Mouse (Mus musculus) embryo, embryonic 10.5 days (tissue): ENCODE data around the gene Asb5.
A peak's percentile ranks its signal among the peaks of the same experiment; 100 is the strongest.
"Not testable (repeated sequence)": the region's sequence is repeated elsewhere in the genome, so short reads cannot be mapped to it uniquely, and the experiment has no call there.

Experiments used
- DNase-seq: peaks from one replicate; pipeline ENCODE4 v3.0.0-alpha.2; 2015; ENCODE audit warnings: low spot score

The Asb5 gene

DNA sequence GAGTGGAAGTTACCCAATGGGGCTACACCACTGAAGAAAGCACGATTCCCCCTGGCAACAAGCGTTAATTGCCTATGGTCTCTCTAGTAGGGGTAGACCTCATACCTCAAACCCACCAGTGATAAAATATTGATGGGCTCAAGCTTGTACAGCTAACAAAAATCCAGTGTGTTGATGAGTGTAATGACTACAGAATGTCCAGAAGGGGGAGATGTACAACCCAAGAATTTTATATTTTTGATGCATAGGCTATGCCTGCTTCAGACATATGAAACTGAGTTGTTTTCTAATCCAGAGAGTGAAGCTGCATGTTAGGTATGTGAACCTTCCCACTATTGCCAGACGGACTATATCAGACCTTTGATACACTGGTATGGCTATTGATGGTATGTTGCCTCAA, 7.9 kb downstream of the Asb5 start:
- DNase-seq: no peak

DNA sequence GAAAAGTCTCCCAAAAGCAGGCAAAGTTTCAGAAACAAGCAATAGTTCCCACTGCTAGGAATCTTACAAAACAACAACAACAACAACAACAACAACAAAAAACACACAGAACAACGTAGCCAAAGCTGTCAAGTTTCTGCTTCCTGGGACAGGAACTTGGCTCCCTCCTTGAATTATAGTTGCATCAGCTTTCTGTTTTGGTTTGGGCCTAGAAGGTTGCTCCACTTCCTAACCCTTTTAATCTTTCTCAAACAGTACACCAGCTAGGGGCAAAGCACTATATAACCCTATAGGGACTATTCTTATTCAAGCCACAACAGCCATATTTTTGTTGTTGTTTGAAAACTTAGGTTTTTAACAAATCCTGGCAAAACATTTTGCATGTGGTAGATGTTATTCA, 12.0 kb downstream of the Asb5 start:
- no peak for DNase-seq

DNA sequence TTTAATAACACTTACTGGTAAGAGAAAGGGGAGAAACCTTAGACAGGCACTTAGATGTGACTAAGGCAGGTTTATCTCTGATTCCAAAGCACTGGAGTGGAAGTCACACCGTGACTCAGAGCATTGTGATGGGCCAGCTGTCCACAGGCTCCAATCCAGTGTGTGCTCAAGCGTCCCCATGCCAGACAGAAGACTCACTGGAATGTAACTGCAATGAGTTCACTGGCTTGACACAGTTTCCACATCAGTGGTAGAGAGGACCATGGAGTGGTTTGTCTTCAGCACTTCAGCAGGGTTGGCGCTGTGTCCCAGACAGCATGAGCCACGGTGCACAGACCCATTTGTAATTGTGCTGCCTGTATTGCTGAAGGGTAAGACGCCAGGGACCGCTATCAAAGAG, 19.0 kb downstream of the Asb5 start:
- no peak for DNase-seq

DNA sequence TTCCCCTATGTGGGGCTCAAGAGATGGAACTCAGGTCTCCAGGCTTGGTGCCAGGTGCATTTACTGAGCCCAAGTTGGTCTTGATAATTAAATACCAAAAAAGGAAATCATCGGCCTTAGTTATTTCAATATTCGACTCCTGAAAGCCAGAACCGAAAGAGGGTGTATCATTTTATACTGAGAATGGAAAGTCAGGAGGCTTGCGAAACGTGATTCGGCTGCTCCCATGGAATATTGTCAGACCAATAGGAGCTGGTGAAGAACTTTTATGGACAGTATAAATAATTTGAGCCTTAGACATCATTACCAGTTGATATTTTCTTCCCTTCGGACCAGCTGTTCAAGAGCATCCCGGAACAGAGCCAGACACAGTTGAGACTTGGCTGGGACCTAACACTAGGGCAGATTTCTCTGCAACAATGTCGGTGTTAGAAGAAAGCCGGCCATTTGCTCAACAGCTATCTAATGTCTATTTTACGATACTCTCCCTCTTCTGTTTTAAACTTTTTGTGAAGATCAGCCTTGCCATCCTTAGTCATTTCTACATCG, 20.7 kb downstream of the Asb5 start:
- DNase-seq: no peak

DNA sequence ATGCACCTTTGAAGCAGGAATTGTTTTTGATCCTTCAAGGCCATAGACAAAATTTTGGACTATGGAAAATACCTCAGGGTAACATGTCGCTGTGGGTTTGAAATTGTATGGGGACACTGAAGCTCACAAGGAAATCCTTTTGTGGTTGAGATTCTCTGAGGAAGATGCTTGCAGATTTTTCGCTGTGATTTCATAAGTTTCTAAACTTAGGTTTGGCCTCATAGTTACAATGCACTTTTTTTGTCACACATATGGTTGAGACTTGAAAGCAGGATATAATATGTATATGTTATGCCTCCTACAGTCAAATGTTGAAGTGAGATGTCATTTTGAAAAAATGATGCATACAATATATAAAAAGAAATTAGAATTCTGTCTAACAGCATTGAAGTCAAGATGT, 25.5 kb downstream of the Asb5 start:
- no peak for DNase-seq

DNA sequence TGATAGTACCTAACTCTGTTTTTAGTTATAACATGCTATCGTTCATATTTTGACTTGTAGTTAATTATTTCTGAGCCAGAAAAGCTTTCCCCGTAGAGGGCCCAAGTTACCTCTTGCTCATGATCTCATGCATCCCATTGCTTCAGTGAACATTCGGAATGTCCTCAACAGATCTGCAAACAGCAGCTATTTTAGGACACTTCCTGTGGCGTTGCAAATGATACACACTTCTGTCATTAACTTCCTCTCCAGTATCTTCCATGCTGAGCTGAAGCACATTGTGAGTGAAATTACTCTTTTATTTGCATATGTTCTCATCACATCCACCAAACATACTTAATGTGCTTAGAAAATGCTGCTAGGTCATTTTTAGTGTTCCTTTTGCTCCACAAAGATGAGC, 32.8 kb downstream of the Asb5 start:
- no peak for DNase-seq

DNA sequence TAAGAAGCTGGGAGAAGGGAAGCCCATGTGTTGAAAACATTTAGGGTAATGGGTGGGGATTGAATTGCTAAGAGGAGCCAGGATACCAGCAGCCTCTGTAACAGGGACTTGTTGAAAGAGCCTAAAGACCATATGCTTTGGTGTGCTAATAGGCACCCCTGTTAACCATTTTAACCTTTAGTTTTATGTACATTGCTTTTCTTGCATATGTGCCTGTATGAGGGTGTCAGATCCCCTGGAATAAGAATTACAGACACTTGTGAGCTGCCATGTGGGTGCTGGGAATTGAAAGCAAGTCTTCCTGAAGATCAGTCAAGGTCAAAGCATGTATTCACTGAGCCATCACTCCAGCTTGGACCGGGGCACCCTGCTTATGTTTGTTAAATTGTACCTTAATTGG, 35.8 kb downstream of the Asb5 start:
- no peak for DNase-seq

DNA sequence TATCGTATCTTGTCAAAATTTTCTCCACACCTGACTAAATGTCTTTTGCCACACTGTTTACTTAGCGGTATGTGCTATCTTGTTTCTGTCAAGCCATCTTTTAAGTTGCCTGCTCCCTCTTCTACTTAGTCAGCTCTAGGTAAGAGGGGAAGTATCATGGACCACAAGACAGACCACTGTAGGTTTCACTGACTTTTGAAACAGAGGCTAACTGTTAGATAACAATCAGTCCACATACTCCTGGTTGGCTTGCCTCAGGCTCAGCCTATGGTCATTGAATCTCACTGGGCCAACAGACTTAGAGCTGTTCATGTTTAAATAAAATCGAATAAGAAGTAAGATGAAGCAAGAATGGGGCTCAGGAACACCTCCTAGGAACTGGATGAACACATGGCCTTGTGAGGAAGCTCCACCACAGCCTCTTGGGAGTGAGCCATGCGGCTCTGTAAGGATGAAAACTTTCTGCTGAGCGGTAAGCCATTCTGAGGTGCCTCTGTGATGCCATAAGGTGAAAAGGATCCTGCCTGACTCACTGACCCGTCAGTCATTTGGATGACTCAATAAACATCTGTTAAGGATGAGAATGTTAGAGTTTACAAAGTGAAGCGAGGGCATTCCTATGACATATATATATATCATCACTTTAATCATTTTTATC, 36.4 kb downstream of the Asb5 start:
- DNase-seq: no peak

DNA sequence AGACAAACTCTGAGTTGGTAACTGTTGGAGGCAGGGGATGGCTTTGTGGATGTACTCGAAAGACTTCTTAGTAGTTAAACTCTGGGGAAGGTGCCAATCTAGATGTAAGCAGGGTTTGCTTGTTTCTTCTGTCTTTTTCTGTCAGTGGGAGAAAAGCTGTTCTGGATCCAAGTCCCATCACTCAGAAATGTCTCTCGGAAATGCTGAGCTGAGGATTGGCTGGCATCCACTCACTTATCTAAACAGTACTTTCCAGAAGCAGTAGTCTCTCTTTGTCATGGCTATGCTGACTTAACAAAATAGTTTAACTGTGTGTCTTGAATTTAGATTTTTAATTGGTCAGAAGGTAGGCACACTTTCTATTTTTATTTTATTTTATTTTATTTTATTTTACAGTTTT, 37.8 kb downstream of the Asb5 start:
- no peak for DNase-seq

DNA sequence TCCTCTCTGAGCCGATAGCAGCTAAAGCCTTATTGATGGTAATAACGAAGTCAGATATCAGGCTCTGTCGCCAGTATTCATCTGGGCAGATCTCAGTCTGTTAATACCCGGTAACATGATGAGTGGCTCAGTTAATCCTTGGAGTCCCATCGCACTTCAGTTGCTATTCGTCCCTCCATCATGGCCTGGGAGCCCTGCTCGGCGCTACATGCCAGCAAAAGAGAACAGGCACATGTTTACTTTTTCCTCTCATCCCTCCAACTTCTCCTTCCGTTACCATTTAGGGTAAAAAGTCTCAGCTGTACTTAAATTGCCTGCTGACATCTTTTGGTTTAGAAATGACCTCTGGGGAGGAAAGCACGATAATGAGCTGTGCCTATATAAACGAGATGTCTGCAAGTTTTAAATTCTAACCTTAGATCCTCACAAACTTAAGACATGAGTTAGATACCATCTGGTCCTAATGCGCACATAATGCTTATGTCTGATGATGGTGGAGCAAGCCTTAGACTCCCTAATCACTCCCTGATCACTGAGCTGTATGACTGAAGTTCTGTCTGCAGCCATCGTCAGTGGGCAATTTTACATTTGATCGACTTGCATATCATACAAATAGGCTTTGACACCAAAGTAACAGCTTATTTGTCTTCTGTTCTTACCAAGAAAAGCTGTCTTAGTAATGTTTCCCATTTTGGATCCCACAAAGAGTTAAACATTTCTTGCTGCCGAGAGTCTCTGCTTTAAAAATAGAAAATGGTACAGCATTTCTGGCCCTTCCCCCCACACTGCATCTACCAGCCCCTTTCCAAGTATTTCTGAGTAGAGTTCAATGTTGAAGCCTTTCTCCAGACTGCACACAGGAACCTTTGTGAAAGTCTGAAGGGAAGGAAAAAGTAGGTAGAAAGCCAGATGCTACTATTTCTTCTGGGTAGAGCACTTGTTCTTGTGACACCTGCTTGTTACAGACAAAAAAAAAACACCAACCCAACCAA, 41.5 kb downstream of the Asb5 start:
- no peak for DNase-seq

DNA sequence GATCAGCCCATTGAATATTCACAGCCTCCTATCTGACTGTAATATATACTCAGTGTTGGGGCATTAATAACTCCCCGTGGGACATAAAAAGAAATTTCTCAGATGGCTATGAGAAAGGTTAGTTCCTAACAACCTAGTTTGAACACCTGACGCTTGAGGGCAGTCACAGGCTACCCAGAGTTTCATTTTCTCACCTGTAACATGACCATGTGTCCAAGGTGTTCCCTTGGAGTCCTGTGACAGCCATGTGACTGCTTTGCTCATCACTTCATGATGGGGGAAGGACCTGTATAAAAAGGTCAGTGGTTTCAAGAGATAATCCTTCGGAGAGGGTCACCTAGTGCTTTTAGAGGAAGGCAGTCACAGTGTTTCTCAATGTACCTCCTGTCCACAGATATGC, 52.1 kb downstream of the Asb5 start:
- no peak for DNase-seq

DNA sequence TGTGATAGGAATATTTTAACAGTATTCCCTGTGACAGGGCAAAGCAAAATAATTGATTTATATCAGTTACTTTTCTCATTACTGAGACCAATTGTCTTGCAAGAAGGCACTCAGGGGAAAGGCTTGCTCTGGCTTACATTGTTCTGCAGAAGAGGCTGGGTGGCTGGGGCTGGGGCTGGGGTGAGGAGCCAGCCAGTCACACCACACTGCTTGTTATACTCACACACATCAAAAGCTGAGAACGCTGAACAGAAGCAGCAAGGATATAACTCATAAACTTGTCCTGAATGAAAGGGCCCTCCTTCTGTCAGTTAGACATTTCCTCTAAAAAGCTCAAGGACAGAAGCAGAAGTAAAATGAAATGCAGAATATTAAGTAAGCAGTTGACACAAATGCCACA, 53.5 kb downstream of the Asb5 start:
- no peak for DNase-seq

DNA sequence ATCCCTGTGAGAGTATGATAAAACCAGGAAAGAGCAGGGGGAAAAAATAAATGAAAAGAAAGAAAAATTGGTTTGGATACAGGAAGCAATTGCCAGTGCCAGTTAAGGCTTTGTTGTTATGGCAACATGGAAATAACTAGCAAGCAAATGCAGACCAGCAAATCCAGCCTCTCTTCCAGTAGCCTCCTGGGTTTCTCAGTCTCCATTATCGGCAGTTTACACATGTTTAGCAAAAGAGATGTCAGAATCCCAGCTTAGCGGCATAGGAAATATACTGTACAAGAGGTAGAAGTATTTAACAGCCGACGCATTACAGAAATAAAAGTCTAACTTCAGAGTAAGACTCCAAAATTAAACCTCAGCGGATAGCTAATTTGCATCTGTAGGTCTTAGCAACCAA, 65.3 kb downstream of the Asb5 start:
- DNase-seq: no peak

DNA sequence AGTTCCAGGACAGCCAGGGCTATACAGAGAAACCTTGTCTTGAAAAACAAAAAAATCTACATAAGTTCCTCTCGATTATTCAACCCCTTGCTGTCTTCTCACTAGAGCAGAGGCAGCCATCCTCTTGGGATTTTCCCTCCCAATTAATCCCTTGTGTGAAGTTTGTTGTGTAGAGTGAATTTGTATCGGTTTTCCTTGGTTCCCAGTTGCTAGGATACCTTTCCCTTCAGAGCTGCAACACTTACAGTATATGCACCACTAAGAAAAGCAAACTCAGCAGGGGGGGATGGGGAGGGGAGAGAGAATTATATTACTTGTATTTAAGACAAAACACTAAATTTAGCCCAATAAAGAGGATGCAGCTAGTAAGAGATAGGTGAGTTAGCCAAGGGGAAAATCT, 66.7 kb downstream of the Asb5 start:
- no peak for DNase-seq

DNA sequence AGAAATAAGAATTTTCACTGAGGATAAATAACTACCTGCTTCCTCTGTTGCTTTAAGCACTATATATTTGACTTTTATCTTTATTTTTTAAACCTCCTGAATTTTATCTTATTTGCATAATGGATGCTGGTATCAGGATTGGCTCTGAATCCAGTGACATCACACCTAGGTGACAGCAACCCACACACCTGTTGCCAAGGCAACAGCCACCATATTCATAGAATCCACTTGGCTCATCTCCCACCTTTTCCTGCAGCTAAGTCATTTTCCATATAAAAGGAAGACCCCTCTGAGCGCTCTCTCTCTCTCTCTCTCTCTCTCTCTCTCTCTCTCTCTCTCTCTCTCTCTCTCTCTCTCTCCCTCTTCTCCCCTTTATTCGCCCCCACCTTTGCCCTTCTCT, 67.6 kb downstream of the Asb5 start:
- DNase-seq: no peak

DNA sequence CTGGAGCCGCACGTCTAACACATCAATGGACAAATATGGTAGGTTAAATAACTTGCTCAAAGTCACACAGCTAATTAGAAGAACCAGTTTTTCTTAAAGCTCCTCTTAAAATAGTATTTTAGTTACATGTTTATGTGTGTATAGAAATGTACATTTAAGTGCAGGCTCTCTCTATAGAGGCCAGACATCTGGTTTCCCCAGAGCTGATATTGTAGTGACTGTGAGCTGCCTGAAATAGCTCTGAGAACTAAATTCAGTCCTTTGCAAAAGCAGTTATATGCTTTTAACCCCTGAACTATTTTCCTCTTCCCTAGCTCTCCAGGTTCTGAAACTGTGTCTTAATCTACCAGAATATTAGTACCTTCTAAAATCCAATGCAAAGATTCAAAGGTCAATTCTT, 68.0 kb downstream of the Asb5 start:
- DNase-seq: no peak

DNA sequence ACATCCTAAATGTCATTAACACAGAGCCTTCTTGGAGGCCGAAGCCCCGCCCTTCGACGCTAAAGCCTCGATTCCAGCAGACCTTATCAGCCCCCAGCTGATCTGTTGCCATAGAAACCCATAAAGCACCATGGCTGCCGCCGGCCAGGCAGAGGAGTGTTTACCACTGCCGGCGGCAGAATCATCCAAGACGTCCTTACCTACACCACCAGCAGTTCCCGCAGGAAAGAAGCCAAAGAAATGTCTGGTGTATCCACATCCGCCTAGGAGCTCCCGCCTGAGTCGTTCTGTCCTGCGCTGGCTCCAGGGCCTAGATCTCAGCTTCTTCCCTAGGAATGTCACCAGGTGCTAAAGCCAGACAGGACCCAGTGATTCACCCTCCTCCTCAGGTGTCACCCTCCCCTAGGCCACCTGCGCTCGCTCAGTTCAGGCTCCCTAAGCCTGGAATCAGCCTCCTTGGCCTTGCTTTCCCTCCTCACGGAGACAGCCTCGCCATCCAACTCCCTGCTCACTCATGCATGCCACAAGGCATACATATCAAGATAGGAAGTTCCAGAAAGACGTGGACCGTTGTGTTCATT, 71.4 kb downstream of the Asb5 start, which contains the start of gene Spata4:
Spata4 (plus strand) TSS at position 111 of the 581 bp plus-strand sequence.
- peak; percentile 82 for DNase-seq

DNA sequence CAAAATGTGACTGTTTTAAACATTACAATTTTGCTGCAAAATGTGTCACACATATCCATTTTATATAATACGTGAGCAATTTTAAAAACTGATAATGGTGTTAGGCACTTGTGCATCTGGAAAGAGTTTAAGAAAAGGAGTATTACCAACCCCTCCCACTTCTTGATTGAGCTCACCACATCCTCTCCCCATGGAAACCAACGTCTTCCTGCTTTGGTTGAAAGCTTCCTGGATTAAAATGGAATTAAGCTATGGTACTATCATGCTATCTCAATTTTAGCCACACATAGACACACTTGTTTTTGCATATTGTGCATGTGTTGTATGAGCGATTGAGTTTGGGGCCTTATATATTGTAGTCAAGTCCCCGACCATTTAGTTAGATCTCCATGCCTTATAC, 74.1 kb downstream of the Asb5 start:
- DNase-seq: no peak

DNA sequence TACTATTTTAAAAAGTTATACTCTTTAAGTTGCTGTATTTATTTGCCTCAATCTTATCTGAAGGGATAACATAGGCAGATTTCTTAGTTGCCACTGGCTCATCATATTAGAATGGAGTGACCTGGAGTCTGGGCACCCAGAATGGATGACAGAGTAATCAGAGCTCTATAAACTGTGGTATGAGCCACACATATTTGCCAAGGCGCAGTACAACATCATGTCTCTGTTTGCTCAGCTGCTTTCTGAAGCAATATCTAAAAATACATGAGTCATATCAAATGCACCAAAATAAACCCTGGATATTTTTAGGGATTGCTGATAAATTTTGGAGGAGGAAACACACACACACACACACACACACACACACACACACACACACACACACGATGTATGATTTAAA, 80.0 kb downstream of the Asb5 start:
- no peak for DNase-seq

DNA sequence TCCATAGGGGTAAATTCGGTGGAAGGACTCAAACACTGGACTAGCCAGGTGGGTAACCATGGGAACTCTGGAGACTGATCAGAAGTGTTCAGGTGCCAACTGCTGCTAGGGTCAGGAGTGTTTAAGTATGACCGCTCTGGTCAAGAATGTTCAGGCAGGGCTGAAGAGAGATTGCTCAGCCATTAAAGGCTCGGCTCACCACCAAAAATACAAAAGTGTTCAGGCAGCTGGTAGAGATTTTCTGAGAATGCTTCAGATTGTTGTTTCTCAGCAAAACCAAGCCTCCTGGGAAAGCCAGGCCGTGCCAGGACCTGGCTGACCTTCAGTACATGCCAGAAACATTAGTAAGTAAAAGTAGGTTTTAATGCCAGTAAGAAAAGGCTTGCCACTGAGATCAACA, 80.9 kb downstream of the Asb5 start:
- no peak for DNase-seq

DNA sequence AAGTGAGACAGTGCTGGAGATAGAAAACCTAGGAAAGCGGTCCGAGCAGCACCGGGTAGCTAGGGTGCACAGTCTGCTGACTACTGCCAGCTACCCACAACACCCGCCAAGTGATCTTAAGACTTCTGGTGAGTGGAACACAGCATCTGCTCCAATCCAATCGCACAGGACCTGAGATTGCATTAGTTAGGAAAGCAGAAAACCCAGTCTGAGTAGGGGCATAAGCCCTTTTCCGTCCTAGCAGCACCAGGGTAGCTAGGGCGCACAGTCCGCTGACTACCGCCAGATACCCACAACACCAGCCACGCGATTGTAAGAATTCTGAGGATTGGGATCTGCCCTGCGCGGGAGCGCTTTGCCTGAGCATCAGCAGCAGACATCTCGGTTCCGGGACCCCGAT, 87.3 kb downstream of the Asb5 start:
- DNase-seq: not testable (repeated sequence)
